ENCODE assay signal across 24 mouse cellular contexts in genomic region chr7:96780556-96780955, GRCm38 (mm10).
DNase-seq lines count a peak whose midpoint lies in the region; ATAC-seq lines count a peak whose summit lies in the region.
"Had no signal": no experiment of that assay in that cellular context is flagged by ENCODE, and none has a peak within 500 bp of the region (broad histone marks: within the 10 kb centered on the region; RNA-seq: fewer than 3 reads in every experiment).

No protein-coding gene starts in this region.

- no peaks in the 10 kb centered on the region for H3K9me3 ChIP-seq in neural tube, embryonic 13.5 days
- H3K9me3 ChIP-seq in liver, embryonic 16.5 days (replicated peaks; ENCODE audit: control insufficient read depth, low read length): no peaks in the 10 kb centered on the region
- H3K9me3 ChIP-seq: embryonic facial prominence, embryonic 12.5 days; hindbrain, embryonic 12.5 days; midbrain, embryonic 12.5 days had no signal

- no peak overlapping the region for H3K4me3 ChIP-seq in neural tube, embryonic 13.5 days
- no peak overlapping the region for H3K4me3 ChIP-seq in liver, embryonic 16.5 days (ENCODE audit: low read depth, low read length)
- H3K4me3 ChIP-seq: embryonic facial prominence, embryonic 12.5 days; hindbrain, embryonic 12.5 days; midbrain, embryonic 12.5 days had no signal

- no peaks in the 10 kb centered on the region for H3K36me3 ChIP-seq in neural tube, embryonic 13.5 days
- H3K36me3 ChIP-seq in liver, embryonic 16.5 days (ENCODE audit: control insufficient read depth, insufficient read depth): no peaks in the 10 kb centered on the region
- H3K36me3 ChIP-seq: hindbrain, embryonic 12.5 days had no signal

- H3K27me3 ChIP-seq in neural tube, embryonic 13.5 days: no peaks in the 10 kb centered on the region
- H3K27me3 ChIP-seq in liver, embryonic 16.5 days (ENCODE audit: control insufficient read depth, insufficient read depth, low read depth, low read length): no peaks in the 10 kb centered on the region
- H3K27me3 ChIP-seq: embryonic facial prominence, embryonic 12.5 days; hindbrain, embryonic 12.5 days; midbrain, embryonic 12.5 days had no signal

- H3K4me1 ChIP-seq in neural tube, embryonic 13.5 days (replicated peaks): peaks cover 29% of the 10 kb centered on the region
- H3K4me1 ChIP-seq in liver, embryonic 16.5 days (ENCODE audit: control insufficient read depth, low read depth, low read length): peaks cover 58% of the 10 kb centered on the region

- ATAC-seq in neural tube, embryonic 13.5 days (ENCODE audit: low read depth): no peak
- peak; percentile 5 for ATAC-seq in erythroid progenitor cell, adult 5-6 weeks (replicated peaks; ENCODE audit: low FRiP score, poor library complexity, severe bottlenecking)
- peak; percentile 11; the same call in 1 of the 2 replicates for ATAC-seq in liver, embryonic 16.5 days (ENCODE audit: low read depth)
- ATAC-seq: forebrain, embryonic 16.5 days had no signal

- 89% methylated on average over 1 of the region's 1 CpGs for WGBS in neural tube, embryonic 13.5 days
- 26% methylated on average over 1 of the region's 1 CpGs for WGBS in liver, embryonic 16.5 days (ENCODE audit: insufficient replicate concordance)

- DNase-seq in neural tube, embryonic 10.5 days (ENCODE audit: extremely low spot score, low spot score): no peak
- no peak for DNase-seq in frontal cortex, postnatal 25 days (ENCODE audit: low spot score in 2 of 2)
- DNase-seq in kidney, postnatal 10 days: no peak
- no peak for DNase-seq in cerebellum, postnatal 4 days (ENCODE audit: low spot score in 2 of 2)
- DNase-seq: adrenal gland, postnatal 14 days; B cell, adult 2 months; cerebellum, adult 8-10 months; heart, postnatal 10 days; kidney, adult 18-20 months; kidney, postnatal 25 days; lung, adult 2 months; lung, postnatal 36 days; right cerebral cortex, postnatal 14 days; spleen, adult 18-20 months; thymus, adult 18-20 months; thymus, postnatal 4 days had no signal

- no peak overlapping the region for H3K4me2 ChIP-seq in neural tube, embryonic 13.5 days
- peak overlapping the region; percentile 32; the same call in 1 of the 2 replicates for H3K4me2 ChIP-seq in liver, embryonic 16.5 days (ENCODE audit: low read depth, low read length)
- H3K4me2 ChIP-seq: embryonic facial prominence, embryonic 12.5 days; heart, embryonic 11.5 days; hindbrain, embryonic 12.5 days; midbrain, embryonic 12.5 days had no signal

- no peak overlapping the region for H3K9ac ChIP-seq in neural tube, embryonic 13.5 days
- H3K9ac ChIP-seq in liver, embryonic 16.5 days (ENCODE audit: low read depth, low read length): peak overlapping the region; percentile 42
- H3K9ac ChIP-seq: embryonic facial prominence, embryonic 12.5 days; hindbrain, embryonic 12.5 days; midbrain, embryonic 12.5 days had no signal

- peak overlapping the region; percentile 61; the same call in 1 of the 2 replicates for H3K27ac ChIP-seq in neural tube, embryonic 13.5 days (replicated peaks)
- peak overlapping the region; percentile 96 for H3K27ac ChIP-seq in liver, embryonic 16.5 days (ENCODE audit: low read length)
- H3K27ac ChIP-seq: embryonic facial prominence, embryonic 12.5 days; hindbrain, embryonic 12.5 days; midbrain, embryonic 12.5 days had no signal
